Mouse (Mus musculus): ENCODE results near the gene Insl6.

Gene Insl6

DNA sequence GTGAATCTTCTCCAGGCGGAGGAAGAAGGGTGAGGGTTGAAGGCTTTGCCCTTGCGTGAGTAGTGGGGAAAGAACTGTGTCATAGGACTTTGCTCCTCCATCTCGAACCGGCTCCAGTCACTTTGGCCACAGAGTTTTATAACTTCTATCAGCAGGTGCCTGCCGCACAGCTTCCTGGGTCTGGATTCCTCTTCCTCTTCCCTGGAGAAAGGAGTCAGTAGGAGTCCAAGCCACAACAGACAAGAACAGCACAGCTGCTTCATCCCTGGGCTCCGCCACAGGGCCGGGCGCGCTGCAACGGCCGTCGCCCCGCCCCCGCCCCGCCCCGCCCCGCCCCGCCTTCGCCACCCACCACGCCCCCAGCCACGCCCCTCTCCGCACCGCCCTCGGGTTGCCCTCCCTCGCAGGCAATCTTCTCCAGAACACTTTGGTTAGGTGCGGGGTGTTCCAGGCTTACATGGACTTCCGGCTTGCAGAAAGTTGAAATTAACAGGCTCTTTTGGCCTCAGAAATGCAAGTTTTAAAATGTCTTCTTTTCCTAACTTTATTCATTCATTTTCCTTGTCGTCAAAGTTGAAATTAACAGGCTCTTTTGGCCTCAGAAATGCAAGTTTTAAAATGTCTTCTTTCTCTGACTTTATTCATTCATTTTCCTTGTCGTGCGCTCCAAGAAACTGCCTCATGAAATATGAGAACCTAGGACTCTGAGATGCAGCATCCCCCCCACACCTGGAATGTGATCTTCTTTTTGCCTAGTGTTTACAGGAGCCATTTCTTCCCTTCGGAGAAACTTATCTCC, at the start of gene Insl6:
Gene Insl6 (minus strand): TSS at position 304 of the 799 bp plus-strand sequence.
- DNase-seq (ENCODE audit: low read depth, low spot score): peak; percentile 45

DNA sequence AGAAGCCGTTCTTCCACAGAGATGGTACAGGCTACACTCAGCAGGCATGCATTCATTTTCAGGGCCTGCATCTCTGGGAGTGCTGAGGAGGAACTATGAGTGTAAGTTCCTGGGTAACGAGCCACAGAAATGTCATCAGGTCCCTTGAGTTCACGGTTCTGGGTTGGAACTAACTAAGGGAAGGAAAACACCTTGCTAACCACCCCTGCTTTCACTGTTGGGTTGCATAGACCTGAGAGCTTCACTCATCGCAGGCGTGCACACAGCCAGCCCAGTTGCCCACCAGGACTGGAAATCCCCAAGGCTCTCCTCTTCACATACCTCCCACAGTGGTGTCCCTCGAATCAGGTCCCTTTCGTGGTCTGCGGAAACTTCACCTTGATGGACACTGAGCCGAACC, 49.8 kb upstream of the Insl6 start:
- DNase-seq (ENCODE audit: low read depth, low spot score): no peak

DNA sequence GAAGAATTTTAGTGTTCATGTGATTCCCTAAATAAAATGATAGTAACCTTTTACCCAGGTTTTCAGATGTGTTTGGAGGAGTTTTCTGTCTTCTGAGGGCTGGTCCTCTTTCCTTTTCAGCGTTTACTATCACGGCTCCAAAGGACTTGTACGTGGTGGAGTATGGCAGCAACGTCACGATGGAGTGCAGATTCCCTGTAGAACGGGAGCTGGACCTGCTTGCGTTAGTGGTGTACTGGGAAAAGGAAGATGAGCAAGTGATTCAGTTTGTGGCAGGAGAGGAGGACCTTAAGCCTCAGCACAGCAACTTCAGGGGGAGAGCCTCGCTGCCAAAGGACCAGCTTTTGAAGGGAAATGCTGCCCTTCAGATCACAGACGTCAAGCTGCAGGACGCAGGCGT, 48.3 kb upstream of the Insl6 start:
- no peak for DNase-seq (ENCODE audit: low read depth, low spot score)

DNA sequence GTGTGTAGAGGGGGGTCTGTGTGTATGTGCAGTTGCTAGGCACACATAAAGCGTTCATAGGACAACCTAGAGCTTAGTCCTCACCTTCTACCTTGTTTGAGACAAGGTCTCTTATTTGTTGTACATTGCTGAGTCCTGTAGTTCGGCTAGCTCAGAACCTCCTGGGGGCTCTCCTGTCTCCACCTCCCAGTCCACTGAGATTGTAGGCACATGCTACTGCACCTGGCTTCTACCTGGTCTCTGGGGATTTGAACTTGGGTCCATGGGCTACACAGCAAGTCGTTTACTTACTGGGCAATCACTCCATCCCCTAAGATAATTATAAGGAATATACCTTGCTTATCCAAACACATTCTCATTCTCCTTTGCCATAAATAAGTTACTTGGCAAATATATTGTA, 47.5 kb upstream of the Insl6 start:
- DNase-seq (ENCODE audit: low read depth, low spot score): no peak

DNA sequence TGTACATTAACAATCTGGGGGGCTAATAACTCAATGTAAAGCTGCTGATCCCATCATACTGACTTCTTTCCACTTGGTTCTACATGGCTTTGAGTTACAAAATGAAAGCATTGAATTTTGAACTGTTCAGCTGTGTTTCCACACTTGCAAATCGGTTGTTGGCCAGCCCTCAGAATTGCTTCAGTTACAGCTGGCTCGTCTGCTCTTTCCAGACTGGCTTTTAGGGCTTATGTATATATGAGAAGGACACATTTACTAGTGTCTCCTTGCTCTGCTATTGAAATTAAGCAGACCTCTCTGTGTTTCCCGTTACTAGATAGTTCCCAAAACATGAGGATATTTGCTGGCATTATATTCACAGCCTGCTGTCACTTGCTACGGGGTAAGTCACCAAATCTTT, 47.0 kb upstream of the Insl6 start:
- no peak for DNase-seq (ENCODE audit: low read depth, low spot score)

DNA sequence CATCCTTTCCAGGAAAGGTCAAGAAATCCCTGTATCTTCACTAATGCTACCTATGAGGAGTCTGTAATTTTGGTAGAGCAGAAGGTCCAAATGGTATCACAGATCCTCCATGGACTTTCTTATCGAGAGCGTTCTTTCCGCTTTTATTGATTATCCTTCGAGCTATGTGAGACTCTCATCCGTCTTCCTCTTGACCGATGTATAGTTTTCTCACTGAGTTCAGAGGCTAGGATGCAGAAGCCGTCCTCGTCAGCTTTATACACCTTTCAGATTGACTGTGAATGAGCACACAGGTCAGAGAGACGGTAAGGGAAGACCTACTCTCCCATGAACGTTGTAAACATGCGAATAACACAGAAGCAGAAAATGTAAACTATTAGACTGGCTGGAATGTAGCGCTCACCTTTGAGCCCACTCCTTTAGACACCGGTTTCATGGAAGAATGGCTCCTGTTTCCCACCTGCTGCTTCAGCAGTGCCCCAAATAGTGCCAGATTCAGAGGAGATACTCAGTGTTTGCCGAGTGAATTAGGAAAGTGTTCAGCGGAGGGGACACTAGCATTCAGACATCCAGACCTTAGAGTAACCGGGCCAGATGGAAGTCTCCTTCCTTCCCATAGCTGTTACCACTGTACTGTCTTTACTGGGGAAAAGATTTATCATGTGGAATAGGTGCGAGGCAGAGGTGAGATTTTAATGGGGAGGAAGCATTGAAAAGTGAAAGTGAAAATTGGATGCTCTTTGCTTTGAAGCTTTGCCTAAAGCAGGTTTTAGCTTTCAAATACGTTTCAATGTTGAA, 46.3 kb upstream of the Insl6 start:
- DNase-seq (ENCODE audit: low read depth, low spot score): no peak

DNA sequence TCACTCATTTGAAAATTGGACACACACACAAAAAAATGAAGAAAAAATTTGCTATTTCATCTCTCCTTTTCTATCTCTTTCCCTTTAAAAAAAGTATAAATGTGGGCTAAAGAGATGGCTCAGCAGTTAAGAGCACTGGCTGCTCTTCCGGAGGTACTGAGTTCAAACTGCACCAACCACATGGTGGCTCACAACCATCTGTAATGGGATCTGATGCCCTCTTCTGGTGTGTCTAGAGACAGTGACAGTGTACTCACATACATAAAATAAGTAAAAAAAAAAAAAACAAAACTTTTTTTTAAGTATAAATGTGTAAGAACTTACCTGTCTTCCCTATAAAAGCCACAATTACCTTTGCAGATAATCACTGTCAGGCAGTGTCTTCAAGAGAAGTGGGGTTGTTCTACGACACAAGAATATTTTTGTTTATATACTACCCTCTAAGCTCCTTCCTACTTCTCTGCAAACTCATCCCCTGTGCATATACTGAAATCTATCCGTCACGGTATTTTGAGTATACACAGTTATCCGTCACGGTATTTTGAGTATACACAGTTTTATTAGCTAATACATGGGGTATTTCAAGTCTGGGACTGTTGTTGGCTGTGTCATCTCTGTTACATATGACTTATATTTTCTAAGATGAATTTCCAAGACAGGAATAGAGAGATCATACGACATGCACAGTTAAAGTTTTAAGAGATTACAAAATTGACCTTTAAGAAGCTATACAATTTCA, 45.6 kb upstream of the Insl6 start:
- DNase-seq (ENCODE audit: low read depth, low spot score): no peak

DNA sequence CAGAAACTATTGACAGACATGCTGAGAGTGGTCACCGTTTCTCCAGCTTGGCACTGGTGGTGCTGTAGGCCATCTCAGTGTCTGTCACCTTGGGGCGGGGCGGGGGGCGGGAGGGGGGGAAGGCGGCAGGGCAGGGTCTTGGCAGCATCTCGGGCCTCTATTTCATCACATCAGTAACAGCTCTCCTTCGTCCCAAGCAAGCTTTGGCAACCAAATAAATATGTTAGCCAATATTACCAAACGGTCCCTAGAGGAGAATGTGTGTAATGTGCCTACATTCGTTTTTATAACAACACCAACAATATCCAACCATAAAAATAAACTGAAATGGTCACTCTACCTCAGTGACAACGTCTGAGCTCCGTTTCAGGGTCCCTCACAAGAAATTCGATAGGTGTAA, 45.0 kb upstream of the Insl6 start:
- DNase-seq (ENCODE audit: low read depth, low spot score): peak; percentile 40

DNA sequence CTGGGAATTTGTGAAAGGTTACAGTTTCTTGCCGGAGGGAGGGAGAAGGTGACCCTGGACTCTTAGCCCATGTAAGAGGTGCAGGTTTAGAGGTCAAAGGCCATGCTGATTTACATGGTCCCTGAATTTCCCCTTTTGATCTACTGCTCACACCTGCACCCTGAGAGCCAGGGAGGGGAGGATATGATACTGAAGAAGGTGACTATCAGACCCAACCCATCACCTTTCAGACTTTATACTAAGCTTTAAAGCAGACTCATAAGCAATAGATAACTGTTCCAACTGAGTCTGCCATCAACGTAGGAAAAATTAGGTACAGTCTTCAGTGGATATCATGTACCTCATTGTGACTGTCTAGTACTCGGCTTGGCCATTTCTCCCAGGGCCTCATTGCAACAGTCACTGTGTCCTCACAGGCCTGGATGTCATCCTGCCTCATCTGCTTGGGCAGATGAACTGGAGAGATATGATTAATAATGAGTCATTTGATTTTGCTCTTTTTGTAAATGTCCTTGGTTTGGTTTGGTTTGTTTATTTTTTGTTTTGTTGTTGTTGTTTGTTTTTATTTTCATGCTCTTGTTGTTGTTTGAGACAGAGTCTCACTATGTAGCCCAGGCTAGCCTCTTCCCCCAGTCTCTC, 43.6 kb upstream of the Insl6 start:
- DNase-seq (ENCODE audit: low read depth, low spot score): no peak

DNA sequence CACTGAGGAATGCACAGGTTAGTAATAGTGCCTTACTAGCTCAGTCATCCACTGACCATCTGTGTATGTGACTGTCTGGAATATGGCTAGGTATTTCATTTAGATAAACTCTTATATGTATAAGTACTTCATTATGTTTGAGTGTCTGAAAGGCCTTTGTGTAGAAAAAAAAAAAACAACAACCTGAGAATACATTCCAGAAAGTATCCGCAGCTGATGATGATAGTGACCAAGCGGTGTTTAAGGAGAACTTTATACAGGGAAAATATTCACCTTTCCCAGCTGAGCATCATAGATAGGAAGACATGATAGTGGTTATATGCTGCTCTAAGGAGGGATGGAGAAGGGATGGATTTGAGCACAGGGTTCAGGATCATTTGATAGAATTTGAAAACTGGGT, 42.9 kb upstream of the Insl6 start:
- no peak for DNase-seq (ENCODE audit: low read depth, low spot score)

DNA sequence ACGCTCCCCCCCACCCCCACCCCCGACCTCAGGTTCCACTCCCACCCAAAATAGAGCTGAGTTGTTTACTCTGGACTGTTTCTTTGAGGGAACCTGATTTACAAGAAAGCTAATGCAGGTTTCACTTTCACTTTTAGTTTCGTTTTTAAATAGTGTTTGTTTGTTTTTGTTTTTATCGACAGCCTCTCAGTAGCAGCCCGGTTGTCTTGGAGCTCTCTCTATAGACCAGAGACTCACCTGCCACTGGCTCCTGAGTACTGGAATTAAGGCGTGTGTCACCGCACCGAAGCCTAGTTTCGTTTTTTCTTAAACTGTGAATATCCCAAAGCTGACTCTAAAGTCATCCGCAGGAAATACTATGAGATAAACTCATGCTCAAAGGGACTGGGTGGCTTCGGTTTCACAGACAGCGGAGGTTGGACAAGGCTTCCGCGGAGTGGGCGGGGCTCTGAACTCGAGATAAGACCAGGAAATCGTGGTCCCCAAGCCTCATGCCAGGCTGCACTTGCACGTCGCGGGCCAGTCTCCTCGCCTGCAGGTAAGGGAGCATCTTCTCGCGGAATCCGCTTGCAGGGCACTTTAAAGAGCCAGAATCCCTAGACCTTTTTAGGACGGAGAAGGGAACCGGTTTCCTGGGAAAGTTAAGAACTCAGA, 41.9 kb upstream of the Insl6 start, which contains the start of the genes Plgrkt and Cd274:
Gene Plgrkt (minus strand): TSS at position 422 of the 654 bp plus-strand sequence.
Gene Cd274 (plus strand): TSS at position 487 of the 654 bp plus-strand sequence.
- peak; percentile 68 for DNase-seq (ENCODE audit: low read depth, low spot score)

DNA sequence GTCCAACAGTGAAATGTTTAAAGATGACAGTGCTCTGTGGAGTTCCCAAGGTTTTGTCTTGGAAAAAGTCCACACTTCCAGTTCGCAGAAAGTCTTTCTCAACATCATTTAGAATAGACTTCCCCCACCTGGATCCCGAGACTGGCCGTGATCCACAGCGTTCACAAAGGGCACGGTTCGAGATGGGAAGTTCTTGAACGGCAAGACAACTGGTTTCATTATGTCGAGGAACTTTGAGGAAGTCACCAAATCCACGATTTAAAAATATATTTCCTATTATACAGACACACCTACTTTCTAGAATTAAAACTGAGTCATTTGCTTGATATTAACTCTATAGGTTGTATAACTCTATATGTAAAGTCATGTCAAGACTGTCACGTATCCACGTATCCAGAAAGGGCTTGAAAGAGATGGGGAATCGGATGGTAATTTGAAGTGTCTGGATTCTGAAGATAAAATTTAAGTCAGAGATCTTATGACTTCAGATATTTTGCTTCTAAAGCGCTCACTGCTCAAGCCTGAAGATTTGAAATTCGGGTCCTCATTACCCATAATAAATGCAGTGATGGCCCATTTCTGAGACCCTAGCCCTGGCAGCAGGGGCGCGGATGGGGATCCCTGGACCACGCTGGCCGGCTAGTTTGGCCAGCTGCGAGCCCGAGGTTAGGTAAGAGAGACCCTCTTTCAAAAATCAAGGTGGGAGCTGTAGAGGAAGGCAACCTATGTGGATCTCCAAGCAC, 41.2 kb upstream of the Insl6 start:
- no peak for DNase-seq (ENCODE audit: low read depth, low spot score)

DNA sequence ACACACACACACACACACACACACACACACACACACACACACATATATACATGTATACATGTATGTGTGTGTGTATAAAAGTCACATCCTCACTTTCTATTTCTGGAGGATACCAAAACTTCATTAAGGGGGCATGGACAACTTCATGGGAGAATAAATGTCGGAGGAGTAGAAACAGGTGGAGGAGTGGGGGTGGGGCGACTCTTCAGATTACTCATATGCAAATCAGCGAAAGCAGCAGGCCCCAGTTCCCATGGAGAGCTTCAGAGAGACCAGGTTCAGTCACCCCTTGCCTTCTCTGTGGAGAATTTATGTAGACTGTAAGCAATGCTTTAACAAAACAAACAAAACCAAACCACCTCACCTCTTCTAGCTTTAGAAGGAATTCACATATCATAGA, 39.9 kb upstream of the Insl6 start:
- no peak for DNase-seq (ENCODE audit: low read depth, low spot score)

DNA sequence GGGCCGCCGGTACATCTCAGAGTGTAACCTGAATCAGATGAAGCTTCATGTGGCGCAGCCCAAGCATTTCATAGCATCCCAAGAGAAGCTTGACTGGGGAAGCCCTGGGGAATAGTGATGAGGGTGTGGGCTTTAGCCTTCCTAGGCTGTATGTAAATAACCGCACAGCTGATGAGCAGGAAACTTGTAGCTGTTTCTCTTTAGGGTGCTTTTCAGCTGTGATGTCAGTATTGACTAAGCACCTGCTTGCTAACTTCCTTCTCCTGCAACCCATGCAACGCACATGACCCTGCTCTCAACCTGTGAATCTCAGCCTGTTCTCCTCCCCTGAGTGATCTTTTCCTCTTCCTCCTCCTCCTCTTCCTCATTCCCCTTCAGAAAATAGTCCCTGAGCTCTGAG, 38.9 kb upstream of the Insl6 start:
- DNase-seq (ENCODE audit: low read depth, low spot score): no peak

DNA sequence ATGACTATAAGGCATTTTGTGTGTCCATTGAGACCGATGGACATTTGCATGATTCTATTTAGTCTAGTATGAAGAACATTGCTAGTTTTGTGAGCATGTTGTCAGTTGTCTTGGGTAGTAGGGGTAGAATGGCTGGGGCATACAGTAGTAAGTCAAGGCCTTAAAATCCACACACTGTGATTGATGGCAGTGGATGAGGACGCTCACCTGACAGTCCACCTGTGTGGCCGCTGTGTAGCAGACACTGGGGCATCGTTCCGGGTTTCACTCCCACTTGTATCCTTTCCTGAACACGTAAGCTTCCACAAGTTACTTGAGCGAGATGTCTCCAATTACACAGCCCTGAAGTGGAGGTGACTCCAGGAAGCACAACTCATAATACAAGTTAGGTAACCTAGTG, 38.4 kb upstream of the Insl6 start:
- DNase-seq (ENCODE audit: low read depth, low spot score): no peak

DNA sequence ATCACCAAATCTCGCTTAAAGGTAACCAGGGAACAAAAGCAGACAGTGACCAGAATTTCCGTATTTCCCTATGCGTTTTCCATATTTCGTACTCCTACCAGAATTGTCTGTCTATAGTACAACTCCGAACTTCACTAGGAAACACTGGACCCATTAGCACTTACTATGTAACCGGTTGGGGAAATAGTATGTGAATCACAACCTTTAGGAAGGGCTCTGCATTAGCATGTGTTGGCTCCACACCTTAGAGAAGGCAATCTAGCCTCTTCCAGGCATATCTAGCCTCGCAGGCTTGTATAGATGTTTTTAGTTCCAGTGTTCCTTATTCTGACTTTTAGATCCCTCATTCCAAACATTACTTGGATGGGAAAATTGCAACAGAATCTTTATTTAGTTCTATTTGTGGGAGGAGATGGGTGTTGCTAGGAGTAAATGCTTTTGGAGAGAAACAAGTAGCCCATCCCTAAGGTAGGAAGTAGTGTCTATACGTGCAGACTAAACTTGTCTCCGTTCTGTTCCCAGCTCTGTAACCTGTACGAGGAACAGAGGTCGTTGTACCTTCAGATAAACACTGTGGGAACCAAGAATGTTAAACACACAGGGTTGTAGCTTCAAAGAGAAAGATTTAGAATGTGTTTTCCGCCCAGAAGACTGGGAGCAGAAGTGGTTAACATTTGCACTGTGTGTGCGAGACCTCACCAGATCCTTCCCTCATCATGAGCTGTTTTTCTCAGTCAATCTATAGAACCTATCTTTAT, 37.2 kb upstream of the Insl6 start:
- DNase-seq (ENCODE audit: low read depth, low spot score): no peak

DNA sequence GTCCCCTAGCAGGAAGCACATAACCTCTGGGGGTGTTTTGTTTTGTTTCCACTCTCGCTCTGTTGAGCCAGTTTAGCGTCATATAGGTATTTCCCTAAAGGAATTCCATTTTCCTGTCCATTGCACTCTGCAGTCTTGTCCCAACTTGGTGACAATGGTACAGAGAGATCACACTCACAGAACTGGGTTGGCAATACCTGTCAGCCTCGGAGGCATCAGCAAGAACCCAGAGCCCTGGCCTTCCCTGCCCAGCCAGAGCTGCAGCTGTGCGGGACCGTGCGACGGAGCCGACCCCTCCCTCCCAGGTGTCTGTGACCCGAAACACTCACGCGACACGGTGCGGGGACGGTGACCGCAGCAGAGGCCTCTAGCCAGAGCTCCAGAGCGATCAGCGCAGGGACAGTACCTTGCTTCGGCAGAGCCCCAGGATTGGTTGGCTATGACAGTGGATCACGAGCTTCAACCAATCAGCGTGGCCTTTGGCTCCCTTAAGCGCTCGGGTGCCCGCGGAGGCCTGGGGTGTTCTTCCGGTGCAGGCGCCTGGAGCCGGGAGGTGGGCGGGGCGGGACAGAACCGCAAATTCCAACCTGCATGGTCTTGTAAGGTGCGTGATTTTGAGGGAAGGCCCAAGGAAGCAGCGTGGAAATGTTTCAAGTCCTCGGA, 36.4 kb upstream of the Insl6 start:
- peak; percentile 93 for DNase-seq (ENCODE audit: low read depth, low spot score)

DNA sequence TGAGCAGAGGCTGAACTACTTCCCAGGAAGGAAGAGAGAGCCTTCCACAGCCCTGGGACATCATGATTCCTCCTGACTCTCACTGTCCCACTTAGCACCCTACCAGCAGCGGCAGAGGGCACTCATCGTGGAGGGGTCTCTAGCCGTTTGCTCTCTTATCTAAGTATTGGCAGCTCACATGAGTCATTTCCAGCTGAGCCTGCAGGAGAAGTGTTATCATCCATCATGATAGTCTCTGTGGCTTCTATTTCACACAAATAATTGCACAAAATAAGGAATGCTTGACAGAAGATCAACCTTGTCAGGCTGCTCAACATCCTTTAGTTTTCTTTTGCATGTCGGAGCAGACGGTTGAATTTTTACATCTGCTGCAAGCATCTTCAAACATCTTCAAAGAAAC, 35.1 kb upstream of the Insl6 start:
- DNase-seq (ENCODE audit: low read depth, low spot score): no peak

DNA sequence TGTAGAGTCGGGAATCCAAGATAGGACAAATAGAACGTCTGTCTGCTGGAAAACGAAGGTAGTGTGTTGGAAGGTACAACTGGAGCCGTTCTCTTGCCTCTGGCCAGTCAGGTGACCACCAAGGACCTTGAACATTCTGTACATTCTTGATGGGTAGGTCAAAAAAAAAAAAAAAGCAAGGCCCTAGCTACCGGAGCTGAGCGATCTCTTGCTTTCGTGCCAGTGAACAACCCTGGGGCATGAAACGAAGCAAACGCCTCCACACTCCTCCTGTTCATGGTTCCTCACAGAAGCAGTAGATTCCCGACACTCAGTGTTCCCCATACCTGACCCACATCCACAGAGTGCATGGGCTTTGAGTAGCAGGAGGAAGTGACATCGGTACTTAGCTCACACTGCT, 31.1 kb upstream of the Insl6 start:
- DNase-seq (ENCODE audit: low read depth, low spot score): no peak
